Mouse (Mus musculus) lung, adult 2 months (tissue): ENCODE measurements around the gene Tbc1d10b.

ENCODE experiments used
- CTCF ChIP-seq: fragments of 200-500 bp; IDR thresholded peaks from 2 replicates; pipeline ENCODE4 v1.5.1; 2011; ENCODE audit warnings: mild to moderate bottlenecking, low read length, control low read depth; ENCODE audit not compliant: insufficient read depth
- POLR2A ChIP-seq: fragments of 200-500 bp; IDR thresholded peaks from 2 replicates; pipeline ENCODE4 v1.6.1; 2011; ENCODE audit warnings: low read depth, mild to moderate bottlenecking, control low read depth, low read length, borderline replicate concordance; ENCODE audit errors: extremely low read depth

DNA sequence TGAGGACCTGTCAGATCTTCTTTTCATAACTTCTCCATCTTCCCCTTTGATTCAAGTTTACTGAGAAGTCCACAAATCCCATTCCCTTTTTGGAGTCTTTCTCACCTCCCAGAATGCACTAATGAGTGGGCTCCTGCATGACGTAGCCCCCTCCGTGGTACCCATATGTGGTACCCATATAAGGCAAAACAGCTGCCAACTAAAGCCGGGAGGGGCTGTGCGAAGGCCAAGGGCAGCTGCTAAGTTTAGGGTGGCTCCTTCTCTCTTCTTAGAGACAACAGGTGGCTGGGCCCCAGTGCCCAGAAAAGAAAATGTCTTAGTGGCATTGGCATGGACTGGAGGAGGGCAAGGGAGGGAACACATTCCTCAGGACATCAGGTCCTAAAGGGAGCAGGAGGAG is 2.0 kb upstream of the Tbc1d10b start:
- TF ChIP-seq POLR2A: no peak
- no peak for TF ChIP-seq CTCF
